Mouse (Mus musculus): Measurements from ENCODE around the gene Clybl. TPM values are rescaled to one million over a fixed set of nuclear protein-coding genes. Genes with fewer than 3 reads are reported as not detected.

Clybl gene
- 90.2 and 91.9 TPM in 2 replicates for polyA plus RNA-seq (2015; fragmentation: Nextera tagmentation; extraction: Ambion mirVana)

DNA sequence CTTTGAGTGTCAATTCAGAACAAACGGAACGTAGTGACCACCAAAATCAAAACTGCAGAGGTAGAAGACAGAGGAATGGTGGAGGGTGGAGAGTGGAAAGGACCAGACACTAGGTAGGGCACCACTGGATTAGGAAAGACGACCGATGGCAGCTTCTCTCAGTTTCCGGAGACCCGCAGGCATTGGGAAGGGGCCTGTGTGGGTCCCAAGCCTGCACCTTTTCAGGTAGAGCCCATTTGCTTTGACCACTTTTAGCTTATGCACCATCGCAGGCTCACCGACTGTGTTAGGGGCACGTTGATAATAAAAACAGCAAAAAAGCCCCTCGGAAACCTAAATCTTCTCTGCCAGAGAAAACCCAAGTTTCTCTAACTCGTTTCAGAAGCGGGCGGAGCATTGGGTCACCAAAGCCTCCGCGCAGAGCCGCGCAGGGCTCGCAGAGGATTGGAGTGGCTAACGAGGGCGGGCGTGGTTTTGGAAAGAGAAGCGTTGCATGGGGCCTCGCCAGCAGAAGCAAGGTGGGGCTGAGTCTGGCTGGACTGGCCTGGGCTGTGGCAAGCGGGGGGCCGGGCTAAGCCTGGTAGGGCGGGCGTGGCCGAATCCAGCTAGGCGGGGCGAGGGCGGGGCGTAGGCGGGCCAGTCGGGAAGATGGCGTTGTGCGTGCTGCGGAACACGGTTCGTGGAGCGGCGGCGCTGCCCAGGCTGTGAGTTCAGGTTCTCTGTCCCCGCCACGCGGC lies at the start of gene Clybl:
TSS of gene Clybl (plus strand) at position 627 of the 737 bp plus-strand sequence.
- Histone ChIP-seq H3K4me2 (ENCODE audit: low read depth, low read length) (peak within 1 kb of the TSS; percentile 87), H3K27me3 (ENCODE audit: control insufficient read depth, insufficient read depth, low read length) (no peaks in the 10 kb centered on the region), H3K9me3 (replicated peaks; ENCODE audit: control insufficient read depth, low read length) (no peaks in the 10 kb centered on the region), H3K4me3 (ENCODE audit: low read length) (peak within 1 kb of the TSS; percentile 85), H3K9ac (ENCODE audit: low read length) (peak within 1 kb of the TSS; percentile 85), H3K4me1 (ENCODE audit: control insufficient read depth, insufficient read depth, low read length) (no peaks in the 10 kb centered on the region), H3K36me3 (ENCODE audit: control insufficient read depth, insufficient read depth) (no peaks in the 10 kb centered on the region), H3K27ac (ENCODE audit: low read length) (peak within 1 kb of the TSS; percentile 74)
- WGBS = 5% methylated on average over 43 of the region's 45 CpGs
- ATAC-seq (replicated peaks; ENCODE audit: extremely low read depth, insufficient read depth, low FRiP score) = peak; percentile 99

DNA sequence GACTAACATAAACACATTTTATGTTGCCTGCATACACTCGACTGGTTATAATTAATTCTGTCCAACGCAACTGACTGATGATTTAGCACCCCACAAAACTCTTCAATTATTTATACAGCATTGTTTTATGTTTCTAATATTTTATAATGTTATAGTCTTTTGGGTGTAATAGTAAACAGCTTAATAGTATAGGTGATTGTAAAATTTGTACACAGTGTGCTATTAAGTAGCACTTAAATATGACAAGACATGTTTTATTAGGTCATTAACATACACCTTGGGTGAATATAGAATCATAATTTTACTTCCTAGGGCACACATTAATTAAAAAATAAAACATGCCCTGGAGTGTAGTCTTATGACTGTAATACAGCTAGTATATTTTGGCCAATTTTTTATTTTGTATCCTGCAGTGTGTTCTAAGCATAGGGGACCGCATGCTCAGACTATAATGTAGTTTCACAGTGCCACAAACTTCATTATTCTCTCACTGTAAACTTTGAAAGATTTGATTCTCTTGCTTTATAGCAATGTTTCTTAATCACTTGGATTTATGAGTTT lies 45.1 kb upstream of the Clybl start:
- Histone ChIP-seq H3K4me3 (ENCODE audit: low read length) (no peak overlapping the region), H3K9me3 (replicated peaks; ENCODE audit: control insufficient read depth, low read length) (no peaks in the 10 kb centered on the region), H3K36me3 (ENCODE audit: control insufficient read depth, insufficient read depth) (peaks cover 22% of the 10 kb centered on the region), H3K27me3 (ENCODE audit: control insufficient read depth, insufficient read depth, low read length) (no peaks in the 10 kb centered on the region), H3K4me1 (ENCODE audit: control insufficient read depth, insufficient read depth, low read length) (0 out of 2 replicates have a peak, but pooled peaks cover 2% of the 10 kb centered on the region), H3K9ac (ENCODE audit: low read length) (no peak overlapping the region), H3K4me2 (ENCODE audit: low read depth, low read length) (no peak overlapping the region), H3K27ac (ENCODE audit: low read length) (no peak overlapping the region)
- 92% methylated on average over 3 of the region's 3 CpGs for WGBS
- ATAC-seq (replicated peaks; ENCODE audit: extremely low read depth, insufficient read depth, low FRiP score) = no peak

DNA sequence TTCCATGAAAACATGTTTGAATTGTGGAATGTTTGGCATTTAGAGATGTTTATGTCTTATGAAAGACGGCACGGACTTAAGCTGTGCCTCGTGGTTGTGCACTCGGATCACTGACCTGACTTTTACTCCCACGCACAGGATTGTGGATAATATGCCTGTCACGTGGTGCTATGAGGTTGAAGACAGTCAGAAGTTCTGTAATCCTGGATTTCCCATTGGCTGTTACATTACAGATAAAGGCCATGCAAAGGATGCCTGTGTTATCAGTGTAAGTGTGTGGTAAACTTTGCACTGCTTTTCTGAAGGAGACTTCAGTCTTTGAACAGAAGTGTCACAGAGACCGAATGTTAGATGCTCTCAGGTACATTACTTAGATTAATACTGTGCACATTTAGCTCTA lies 44.3 kb upstream of the Clybl start:
- Histone ChIP-seq H3K27ac (ENCODE audit: low read length) (no peak overlapping the region), H3K27me3 (ENCODE audit: control insufficient read depth, insufficient read depth, low read length) (no peaks in the 10 kb centered on the region), H3K9me3 (replicated peaks; ENCODE audit: control insufficient read depth, low read length) (no peaks in the 10 kb centered on the region), H3K4me2 (ENCODE audit: low read depth, low read length) (no peak overlapping the region), H3K9ac (ENCODE audit: low read length) (no peak overlapping the region), H3K4me1 (ENCODE audit: control insufficient read depth, insufficient read depth, low read length) (0 out of 2 replicates have a peak, but pooled peaks cover 2% of the 10 kb centered on the region), H3K4me3 (ENCODE audit: low read length) (no peak overlapping the region), H3K36me3 (ENCODE audit: control insufficient read depth, insufficient read depth) (peaks cover 24% of the 10 kb centered on the region)
- 68% methylated on average over 7 of the region's 7 CpGs for WGBS
- ATAC-seq (replicated peaks; ENCODE audit: extremely low read depth, insufficient read depth, low FRiP score) = no peak

DNA sequence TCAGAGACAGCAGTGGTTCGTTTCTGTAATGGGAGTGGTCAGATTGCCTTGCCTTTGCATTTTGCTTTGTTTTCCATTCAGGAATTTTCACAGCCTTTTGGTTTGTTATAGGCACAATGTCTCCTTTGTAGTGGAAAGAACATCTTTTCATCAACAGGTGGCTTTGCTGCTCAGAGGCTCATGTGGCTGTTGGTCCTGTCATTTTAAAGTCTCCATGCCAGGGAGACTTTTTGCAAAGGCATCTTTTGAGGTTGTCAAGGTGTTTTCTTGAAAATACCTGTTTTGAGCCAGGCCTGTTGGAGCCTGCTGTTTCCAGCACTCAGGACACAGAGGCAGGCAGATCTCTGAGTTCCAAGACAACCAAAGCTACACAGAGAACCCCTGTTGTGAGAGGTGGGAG lies 41.4 kb upstream of the Clybl start:
- Histone ChIP-seq H3K27me3 (ENCODE audit: control insufficient read depth, insufficient read depth, low read length) (no peaks in the 10 kb centered on the region), H3K4me1 (ENCODE audit: control insufficient read depth, insufficient read depth, low read length) (0 out of 2 replicates have a peak, but pooled peaks cover 2% of the 10 kb centered on the region), H3K4me2 (ENCODE audit: low read depth, low read length) (no peak overlapping the region), H3K36me3 (ENCODE audit: control insufficient read depth, insufficient read depth) (peaks cover 32% of the 10 kb centered on the region), H3K9ac (ENCODE audit: low read length) (no peak overlapping the region), H3K4me3 (ENCODE audit: low read length) (no peak overlapping the region), H3K27ac (ENCODE audit: low read length) (no peak overlapping the region), H3K9me3 (replicated peaks; ENCODE audit: control insufficient read depth, low read length) (no peaks in the 10 kb centered on the region)
- 72% methylated on average over 1 of the region's 1 CpGs for WGBS
- ATAC-seq (replicated peaks; ENCODE audit: extremely low read depth, insufficient read depth, low FRiP score) = no peak

DNA sequence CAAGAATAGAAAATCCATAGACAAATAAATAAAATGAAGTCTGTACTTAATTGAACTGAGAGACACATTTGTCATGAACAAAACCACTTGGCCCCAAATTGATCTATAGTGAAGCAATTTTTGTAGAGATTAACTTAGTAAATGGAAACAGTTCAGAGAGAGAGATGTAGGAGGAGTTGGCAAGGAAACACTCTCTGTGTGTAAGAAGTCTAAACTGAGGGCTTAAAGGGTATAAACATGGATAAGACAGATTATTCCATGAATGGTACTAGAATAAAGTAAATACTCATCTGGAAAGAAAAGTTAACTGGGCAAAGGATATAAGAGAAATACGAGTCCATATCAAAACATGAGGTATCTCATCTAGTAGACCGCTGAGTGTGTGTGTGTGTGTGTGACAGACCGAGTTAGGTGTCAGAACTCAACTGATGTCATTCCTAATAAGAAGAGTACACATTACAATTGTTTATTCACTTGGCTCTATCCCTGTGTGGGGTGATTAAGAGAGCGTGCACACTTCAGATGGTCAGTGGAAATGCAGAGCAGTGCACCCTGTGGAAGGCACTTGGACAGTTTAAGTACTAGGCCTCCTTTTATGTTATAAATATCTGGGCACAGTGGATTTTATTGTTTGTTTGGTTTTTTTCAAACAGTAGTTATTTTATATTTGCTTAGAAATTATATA lies 37.8 kb upstream of the Clybl start:
- ATAC-seq (replicated peaks; ENCODE audit: extremely low read depth, insufficient read depth, low FRiP score) = no peak
- Histone ChIP-seq H3K9me3 (replicated peaks; ENCODE audit: control insufficient read depth, low read length) (no peaks in the 10 kb centered on the region), H3K27ac (ENCODE audit: low read length) (no peak overlapping the region), H3K36me3 (ENCODE audit: control insufficient read depth, insufficient read depth) (peaks cover 44% of the 10 kb centered on the region), H3K4me1 (ENCODE audit: control insufficient read depth, insufficient read depth, low read length) (no peaks in the 10 kb centered on the region), H3K27me3 (ENCODE audit: control insufficient read depth, insufficient read depth, low read length) (no peaks in the 10 kb centered on the region), H3K4me3 (ENCODE audit: low read length) (no peak overlapping the region), H3K4me2 (ENCODE audit: low read depth, low read length) (no peak overlapping the region), H3K9ac (ENCODE audit: low read length) (no peak overlapping the region)
- WGBS = 83% methylated on average over 4 of the region's 4 CpGs

DNA sequence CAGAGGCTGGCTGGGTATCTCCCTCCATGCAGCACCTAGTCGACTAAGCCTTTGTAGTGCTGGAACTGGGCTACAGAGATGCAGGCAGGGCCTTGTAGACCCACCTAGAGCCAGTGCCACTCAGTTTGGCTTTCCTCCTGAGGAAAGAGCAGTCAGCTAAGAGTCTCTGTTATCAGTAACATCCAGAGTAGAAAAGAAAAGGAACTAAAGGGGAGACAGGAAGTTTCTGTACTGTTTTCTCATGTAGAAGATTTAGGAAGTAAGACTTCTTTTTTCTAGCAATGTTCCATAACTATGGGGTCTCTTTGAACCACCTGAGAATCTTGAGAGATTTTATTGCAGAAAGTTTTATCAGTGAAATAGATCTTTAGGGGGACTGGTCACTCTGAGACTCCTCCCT lies 36.1 kb upstream of the Clybl start:
- Histone ChIP-seq H3K27me3 (ENCODE audit: control insufficient read depth, insufficient read depth, low read length) (no peaks in the 10 kb centered on the region), H3K4me1 (ENCODE audit: control insufficient read depth, insufficient read depth, low read length) (no peaks in the 10 kb centered on the region), H3K4me3 (ENCODE audit: low read length) (no peak overlapping the region), H3K27ac (ENCODE audit: low read length) (no peak overlapping the region), H3K9me3 (replicated peaks; ENCODE audit: control insufficient read depth, low read length) (no peaks in the 10 kb centered on the region), H3K4me2 (ENCODE audit: low read depth, low read length) (no peak overlapping the region), H3K9ac (ENCODE audit: low read length) (no peak overlapping the region), H3K36me3 (ENCODE audit: control insufficient read depth, insufficient read depth) (peaks cover 39% of the 10 kb centered on the region)
- 71% methylated on average over 1 of the region's 1 CpGs for WGBS
- ATAC-seq (replicated peaks; ENCODE audit: extremely low read depth, insufficient read depth, low FRiP score) = no peak

DNA sequence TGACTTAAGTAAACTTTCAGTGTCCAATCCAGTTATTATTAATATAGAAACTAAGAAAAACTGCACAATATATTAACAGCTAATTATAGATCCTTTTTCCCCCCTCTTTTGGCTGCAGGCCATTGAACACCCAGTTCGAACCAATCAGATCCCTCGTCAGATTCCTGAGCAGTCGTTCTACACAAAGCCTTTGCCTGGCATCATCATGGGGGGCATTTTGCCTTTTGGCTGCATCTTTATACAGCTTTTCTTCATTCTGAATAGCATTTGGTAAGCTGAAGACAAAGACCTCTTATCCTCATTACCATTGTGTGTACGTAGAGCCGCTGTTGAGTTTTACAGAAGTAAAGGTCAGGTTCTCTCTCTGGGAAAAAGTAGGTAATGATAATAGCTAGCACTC lies 30.9 kb upstream of the Clybl start:
- no peaks in the 10 kb centered on the region for H3K9me3 ChIP-seq (replicated peaks; ENCODE audit: control insufficient read depth, low read length)
- WGBS = 75% methylated on average over 5 of the region's 5 CpGs
- H3K4me2 ChIP-seq (ENCODE audit: low read depth, low read length) = no peak overlapping the region
- H3K27me3 ChIP-seq (ENCODE audit: control insufficient read depth, insufficient read depth, low read length) = no peaks in the 10 kb centered on the region
- no peak for ATAC-seq (replicated peaks; ENCODE audit: extremely low read depth, insufficient read depth, low FRiP score)
- H3K9ac ChIP-seq (ENCODE audit: low read length) = no peak overlapping the region
- H3K4me3 ChIP-seq (ENCODE audit: low read length) = no peak overlapping the region
- peaks cover 50% of the 10 kb centered on the region for H3K36me3 ChIP-seq (ENCODE audit: control insufficient read depth, insufficient read depth)
- no peak overlapping the region for H3K27ac ChIP-seq (ENCODE audit: low read length)
- no peaks in the 10 kb centered on the region for H3K4me1 ChIP-seq (ENCODE audit: control insufficient read depth, insufficient read depth, low read length)

DNA sequence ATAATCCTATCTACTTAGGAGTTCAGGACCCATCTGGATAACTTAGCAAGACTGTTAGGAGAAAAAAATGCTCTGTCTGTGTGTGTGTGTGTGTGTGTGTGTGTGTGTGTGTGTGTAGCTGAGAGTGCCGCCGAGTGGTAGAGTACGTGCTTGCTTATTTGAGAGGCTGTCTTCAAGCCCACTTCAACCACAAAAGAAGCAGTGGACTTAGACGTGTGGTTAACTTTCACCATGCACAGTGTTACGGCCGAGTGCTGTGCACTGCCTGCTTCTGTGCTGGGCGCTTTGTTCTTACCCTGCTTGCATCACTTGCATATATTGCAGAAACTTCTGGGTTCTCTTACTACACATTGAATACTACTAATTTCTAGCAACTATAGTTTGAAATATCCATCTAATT lies 23.8 kb upstream of the Clybl start:
- H3K27me3 ChIP-seq (ENCODE audit: control insufficient read depth, insufficient read depth, low read length) = no peaks in the 10 kb centered on the region
- no peaks in the 10 kb centered on the region for H3K4me1 ChIP-seq (ENCODE audit: control insufficient read depth, insufficient read depth, low read length)
- no peak overlapping the region for H3K9ac ChIP-seq (ENCODE audit: low read length)
- no peak for ATAC-seq (replicated peaks; ENCODE audit: extremely low read depth, insufficient read depth, low FRiP score)
- H3K27ac ChIP-seq (ENCODE audit: low read length) = no peak overlapping the region
- peaks cover 23% of the 10 kb centered on the region for H3K36me3 ChIP-seq (ENCODE audit: control insufficient read depth, insufficient read depth)
- H3K4me3 ChIP-seq (ENCODE audit: low read length) = no peak overlapping the region
- no peaks in the 10 kb centered on the region for H3K9me3 ChIP-seq (replicated peaks; ENCODE audit: control insufficient read depth, low read length)
- H3K4me2 ChIP-seq (ENCODE audit: low read depth, low read length) = no peak overlapping the region
- 81% methylated on average over 7 of the region's 7 CpGs for WGBS

DNA sequence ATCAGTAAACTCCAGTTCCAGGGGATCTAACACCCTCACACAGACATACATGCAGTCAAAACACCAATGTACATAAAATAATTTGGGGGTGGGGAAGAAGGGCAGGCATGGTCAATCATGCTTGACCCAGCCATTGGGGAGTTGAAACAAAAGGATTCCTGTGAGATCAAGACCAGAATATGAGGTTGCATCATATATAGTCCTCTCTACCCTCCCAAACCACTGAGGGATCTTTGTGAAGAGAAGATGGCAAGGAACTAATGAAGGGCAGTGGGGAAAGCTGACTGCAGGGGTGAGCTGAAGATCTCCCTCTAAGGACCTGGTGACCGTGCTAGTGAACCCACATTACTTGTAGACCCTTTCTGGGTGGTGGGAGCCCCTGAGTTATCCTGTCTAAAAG lies 20.6 kb upstream of the Clybl start:
- no peaks in the 10 kb centered on the region for H3K9me3 ChIP-seq (replicated peaks; ENCODE audit: control insufficient read depth, low read length)
- peaks cover 11% of the 10 kb centered on the region for H3K36me3 ChIP-seq (ENCODE audit: control insufficient read depth, insufficient read depth)
- no peak overlapping the region for H3K9ac ChIP-seq (ENCODE audit: low read length)
- H3K4me2 ChIP-seq (ENCODE audit: low read depth, low read length) = no peak overlapping the region
- ATAC-seq (replicated peaks; ENCODE audit: extremely low read depth, insufficient read depth, low FRiP score) = no peak
- H3K4me3 ChIP-seq (ENCODE audit: low read length) = no peak overlapping the region
- no peak overlapping the region for H3K27ac ChIP-seq (ENCODE audit: low read length)
- H3K27me3 ChIP-seq (ENCODE audit: control insufficient read depth, insufficient read depth, low read length) = no peaks in the 10 kb centered on the region
- H3K4me1 ChIP-seq (ENCODE audit: control insufficient read depth, insufficient read depth, low read length) = no peaks in the 10 kb centered on the region
- 81% methylated on average over 1 of the region's 1 CpGs for WGBS

Measured in heart, embryonic 16.5 days (tissue).